Mouse (Mus musculus) cortical plate, adult 2 months (tissue): Measurements from ENCODE around the gene Srd5a1.

ENCODE experiments used
- CTCF ChIP-seq: fragments of 200-500 bp; IDR thresholded peaks from 2 replicates; pipeline ENCODE4 v1.5.1; 2011; ENCODE audit warnings: mild to moderate bottlenecking, control low read depth, low read length; ENCODE audit not compliant: insufficient read depth; ENCODE audit errors: extremely low read depth
- POLR2A ChIP-seq: fragments of 200-500 bp; IDR thresholded peaks from 2 replicates; pipeline ENCODE4 v1.6.1; 2011; ENCODE audit warnings: mild to moderate bottlenecking, low read length, control low read depth; ENCODE audit not compliant: insufficient read depth; ENCODE audit errors: extremely low read depth

DNA sequence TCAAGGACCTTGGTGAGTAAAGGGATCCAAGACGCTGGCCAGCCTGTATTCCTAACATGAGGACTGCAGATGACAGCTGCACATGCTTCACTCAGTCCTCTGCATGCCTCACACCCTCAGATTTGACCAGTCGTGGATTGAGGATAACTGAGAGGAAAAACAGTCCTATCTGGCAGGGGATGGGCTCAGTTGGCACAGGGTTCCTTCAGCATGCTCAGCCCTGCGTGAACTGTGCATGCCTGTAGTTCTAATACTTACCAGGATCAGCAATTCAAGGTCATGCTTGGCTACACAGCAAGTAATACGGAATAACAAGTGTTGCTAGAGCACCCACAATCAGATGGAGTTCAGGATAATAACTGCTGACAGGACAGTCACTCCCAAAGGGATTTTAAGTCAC lies 20.4 kb upstream of the Srd5a1 start:
- TF ChIP-seq CTCF (no peak), POLR2A (no peak)
